8 mouse cellular contexts compared by ENCODE assay signal in the genomic region with DNA sequence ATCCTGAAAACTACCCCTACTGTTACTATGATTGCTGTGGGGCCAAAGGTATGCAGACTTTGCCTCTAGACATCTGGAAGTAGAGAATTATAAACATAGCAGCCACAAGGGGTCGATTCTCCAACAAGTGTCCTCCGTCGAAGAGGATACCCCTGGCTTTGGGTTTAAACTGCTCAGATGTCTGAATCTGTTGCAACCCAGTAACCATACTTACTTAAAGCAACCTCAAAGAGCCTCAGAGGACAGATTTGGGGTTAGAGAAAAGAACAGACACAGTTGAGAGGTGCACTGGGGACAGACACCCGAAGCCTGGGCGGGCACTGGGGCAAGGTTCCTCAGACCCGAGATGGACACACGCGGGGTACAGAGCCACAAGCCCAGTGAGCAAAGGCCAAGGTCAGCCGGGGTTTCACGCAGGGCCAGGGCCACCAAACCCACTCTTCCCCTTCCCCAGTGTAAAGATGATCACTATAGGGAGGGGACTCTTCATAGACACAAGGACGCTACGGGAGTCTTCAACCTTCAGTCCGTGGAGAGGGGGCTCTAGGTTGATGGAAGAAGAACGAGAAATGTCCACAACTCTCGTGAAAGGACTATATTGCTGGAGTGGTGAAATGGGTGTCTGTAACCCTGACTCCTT. TPM values are rescaled to one million over a fixed set of nuclear protein-coding genes. Genes with fewer than 3 reads are reported as not detected.
A peak's percentile ranks its signal among the peaks of the same experiment; 100 is the strongest.
DNase-seq lines count a peak whose midpoint lies in the region; ATAC-seq and TF ChIP-seq lines count a peak whose summit lies in the region.

No protein-coding gene starts in this region.

- no peak for TF ChIP-seq CTCF in testis, adult 2 months (IDR thresholded peaks at IDR 0.05; ENCODE audit: control insufficient read depth, insufficient read depth, insufficient replicate concordance, low read depth, low read length)
- no peak for TF ChIP-seq CTCF in embryonic fibroblast, embryonic 13.5 days (IDR thresholded peaks at IDR 0.05; ENCODE audit: borderline replicate concordance, insufficient read depth, low read length)

- WGBS in hindbrain, embryonic 16.5 days, result 39% methylated on average over 15 of the region's 15 CpGs
- 14% methylated on average over 15 of the region's 15 CpGs for WGBS in liver, embryonic 15.5 days (ENCODE audit: insufficient replicate concordance)
- 40% methylated on average over 15 of the region's 15 CpGs for WGBS in neural tube, embryonic 14.5 days

- intact Hi-C loops in left cerebral cortex, postnatal 36 days (cut with DNase I), result loop anchor here (2.0 to 10.0 kb wide), 3 partner anchors 58 to 236 kb away; a partner anchor contains a TSS

- ATAC-seq in hindbrain, embryonic 16.5 days, result peak; percentile 3; the same call in 1 of the 2 replicates
- no peak for ATAC-seq in liver, embryonic 15.5 days (ENCODE audit: insufficient read depth)
- ATAC-seq in neural tube, embryonic 14.5 days (ENCODE audit: low read depth), result peak; percentile 1; the same call in 1 of the 2 replicates

- peak overlapping the region; percentile 88 for H3K9ac ChIP-seq in hindbrain, embryonic 16.5 days (ENCODE audit: low read depth, low read length)
- peak overlapping the region; percentile 86 for H3K9ac ChIP-seq in liver, embryonic 15.5 days
- H3K9ac ChIP-seq in neural tube, embryonic 14.5 days (replicated peaks; ENCODE audit: low read depth, low read length), result peak overlapping the region; percentile 95

- H3K4me3 ChIP-seq in testis, adult 2 months (ENCODE audit: control insufficient read depth, low read depth, low read length), result peak overlapping the region; percentile 88
- H3K4me3 ChIP-seq in embryonic fibroblast, embryonic 13.5 days (ENCODE audit: insufficient read depth, low read length), result peak overlapping the region; percentile 81
- peak overlapping the region; percentile 97 for H3K4me3 ChIP-seq in hindbrain, embryonic 16.5 days (ENCODE audit: low read length)
- H3K4me3 ChIP-seq in liver, embryonic 15.5 days (replicated peaks), result peak overlapping the region; percentile 80
- peak overlapping the region; percentile 96 for H3K4me3 ChIP-seq in neural tube, embryonic 14.5 days (ENCODE audit: low read depth, low read length)

- H3K27ac ChIP-seq in testis, adult 2 months (ENCODE audit: control insufficient read depth, insufficient read depth, low read depth, low read length), result no peak overlapping the region
- H3K27ac ChIP-seq in embryonic fibroblast, embryonic 13.5 days (ENCODE audit: insufficient read depth, low read length), result no peak overlapping the region
- H3K27ac ChIP-seq in hindbrain, embryonic 16.5 days (ENCODE audit: low read depth, low read length), result no peak overlapping the region
- H3K27ac ChIP-seq in liver, embryonic 15.5 days (replicated peaks), result peak overlapping the region; percentile 77; the same call in 1 of the 2 replicates
- no peak overlapping the region for H3K27ac ChIP-seq in neural tube, embryonic 14.5 days (ENCODE audit: low read depth, low read length)

- no peaks in the 10 kb centered on the region for H3K36me3 ChIP-seq in testis, adult 2 months (ENCODE audit: control insufficient read depth, insufficient read depth, low read length)
- H3K36me3 ChIP-seq in hindbrain, embryonic 16.5 days (ENCODE audit: control insufficient read depth, insufficient read depth, low read length), result no peaks in the 10 kb centered on the region
- H3K36me3 ChIP-seq in liver, embryonic 15.5 days (replicated peaks), result no peaks in the 10 kb centered on the region
- H3K36me3 ChIP-seq in neural tube, embryonic 14.5 days (ENCODE audit: control insufficient read depth, insufficient read depth, low read length), result no peaks in the 10 kb centered on the region

- no peaks in the 10 kb centered on the region for H3K9me3 ChIP-seq in hindbrain, embryonic 16.5 days (ENCODE audit: control insufficient read depth, low read length)
- no peaks in the 10 kb centered on the region for H3K9me3 ChIP-seq in liver, embryonic 15.5 days (replicated peaks)
- no peaks in the 10 kb centered on the region for H3K9me3 ChIP-seq in neural tube, embryonic 14.5 days (ENCODE audit: control insufficient read depth, low read length)

- H3K27me3 ChIP-seq in testis, adult 2 months (ENCODE audit: control insufficient read depth, insufficient read depth, low read length), result no peaks in the 10 kb centered on the region
- no peaks in the 10 kb centered on the region for H3K27me3 ChIP-seq in hindbrain, embryonic 16.5 days (replicated peaks; ENCODE audit: control insufficient read depth, insufficient read depth, low read length)
- no peaks in the 10 kb centered on the region for H3K27me3 ChIP-seq in liver, embryonic 15.5 days
- no peaks in the 10 kb centered on the region for H3K27me3 ChIP-seq in neural tube, embryonic 14.5 days (ENCODE audit: control insufficient read depth, insufficient read depth, low read length)

- H3K4me1 ChIP-seq in testis, adult 2 months (ENCODE audit: control insufficient read depth, insufficient read depth, low read length), result peaks cover 6% of the 10 kb centered on the region
- H3K4me1 ChIP-seq in embryonic fibroblast, embryonic 13.5 days (ENCODE audit: control insufficient read depth, insufficient read depth, low read length), result no peaks in the 10 kb centered on the region; the same call in 1 of the 2 replicates
- H3K4me1 ChIP-seq in hindbrain, embryonic 16.5 days (ENCODE audit: control insufficient read depth, insufficient read depth, low read depth, low read length), result peaks cover 22% of the 10 kb centered on the region
- peaks cover 54% of the 10 kb centered on the region for H3K4me1 ChIP-seq in liver, embryonic 15.5 days (replicated peaks)
- H3K4me1 ChIP-seq in neural tube, embryonic 14.5 days (ENCODE audit: control insufficient read depth, insufficient read depth, low read length), result peaks cover 22% of the 10 kb centered on the region

- DNase-seq in testis, postnatal 14 days (ENCODE audit: low spot score), result no peak
- DNase-seq in left cerebral cortex, postnatal 36 days (ENCODE audit: low spot score in 2 of 2), result no peak
- no peak for DNase-seq in cerebellum, adult 11-12 months

- TF ChIP-seq POLR2A in testis, adult 2 months (IDR thresholded peaks at IDR 0.05; ENCODE audit: control insufficient read depth, low read depth, low read length), result no peak
- TF ChIP-seq POLR2A in embryonic fibroblast, embryonic 13.5 days (IDR thresholded peaks at IDR 0.05; ENCODE audit: low read depth, low read length), result no peak

- H3K4me2 ChIP-seq in hindbrain, embryonic 16.5 days (ENCODE audit: low read length), result peak overlapping the region; percentile 87
- peak overlapping the region; percentile 82 for H3K4me2 ChIP-seq in liver, embryonic 15.5 days
- peak overlapping the region; percentile 80 for H3K4me2 ChIP-seq in neural tube, embryonic 14.5 days (ENCODE audit: low read depth, low read length)

RNA-seq across cellular contexts. Expression of a gene that starts 1.1 kb away (rescaled TPM):
- polyA plus RNA-seq in testis, adult 2 months (2012; rRNA removed), result 5.2 and 5.8 TPM in 2 replicates
- polyA plus RNA-seq in embryonic fibroblast, embryonic 13.5 days (2011; ENCODE audit: insufficient read length, low read depth, missing spikeins), result 30.6 and 31.2 TPM in 2 replicates
- 51.2 and 53.4 TPM in 2 replicates for polyA plus RNA-seq in hindbrain, embryonic 16.5 days (2015; fragmentation: Nextera tagmentation; extraction: Ambion mirVana)
- polyA plus RNA-seq in liver, embryonic 15.5 days (2015; fragmentation: Nextera tagmentation; extraction: Ambion mirVana), result 20.5 and 25.7 TPM in 2 replicates
- 56.5 and 67.2 TPM in 2 replicates for polyA plus RNA-seq in neural tube, embryonic 14.5 days (2014; fragmentation: Nextera tagmentation; extraction: Ambion mirVana)
- 10 to 100 TPM; 44.5 to 58.4 TPM for total RNA-seq in left cerebral cortex, postnatal 36 days (2021)
